Mouse (Mus musculus) NIH3T3 (cell line): ENCODE measurements around the gene 5730596B20Rik.

ENCODE experiments used
- DNase-seq: peaks from one replicate; pipeline ENCODE4 v3.0.0-alpha.2; 2012; ENCODE audit warnings: low read depth

The 5730596B20Rik gene

DNA sequence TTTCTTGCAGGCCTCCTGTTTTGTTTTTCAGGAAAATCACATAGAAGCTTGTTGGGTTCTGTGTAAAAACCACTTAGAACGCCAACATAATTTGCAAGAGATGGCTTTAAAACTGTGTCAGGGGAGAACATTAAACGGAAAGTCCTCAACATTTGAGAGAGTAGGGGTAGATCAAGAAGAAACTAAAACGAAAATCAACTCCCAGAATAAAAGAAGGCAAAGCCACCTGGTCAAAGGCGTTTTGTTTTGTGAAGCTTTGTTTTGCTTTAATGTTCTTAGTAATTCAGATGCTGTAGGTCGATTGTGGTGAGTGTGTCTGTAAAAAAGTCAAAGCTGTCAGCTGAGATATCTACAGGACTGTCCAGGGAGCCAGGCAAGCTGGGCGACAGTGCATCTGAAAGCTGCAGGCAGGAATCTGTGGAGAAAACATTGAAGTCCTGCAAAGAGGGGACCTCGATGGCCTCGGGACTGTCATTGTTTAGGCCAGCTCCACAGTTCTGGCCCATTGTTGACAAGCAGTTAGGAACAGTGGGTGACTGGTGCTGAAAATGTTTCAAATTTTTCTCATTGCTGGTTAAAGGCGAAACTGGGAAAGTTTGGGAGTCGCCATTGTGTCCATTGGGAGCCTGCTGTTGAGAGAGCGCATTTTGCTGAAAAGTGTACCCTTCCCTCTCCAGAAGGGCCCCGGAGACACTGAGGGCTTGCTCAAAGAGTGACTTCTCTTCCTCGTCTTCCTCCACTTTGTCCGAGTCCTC lies 14.5 kb upstream of the 5730596B20Rik start:
- DNase-seq = peak; percentile 58

GRCm38 (mm10) chr6:52163366-52164031 lies 13.8 kb upstream of the 5730596B20Rik start:
- DNase-seq = peak; percentile 84

DNA sequence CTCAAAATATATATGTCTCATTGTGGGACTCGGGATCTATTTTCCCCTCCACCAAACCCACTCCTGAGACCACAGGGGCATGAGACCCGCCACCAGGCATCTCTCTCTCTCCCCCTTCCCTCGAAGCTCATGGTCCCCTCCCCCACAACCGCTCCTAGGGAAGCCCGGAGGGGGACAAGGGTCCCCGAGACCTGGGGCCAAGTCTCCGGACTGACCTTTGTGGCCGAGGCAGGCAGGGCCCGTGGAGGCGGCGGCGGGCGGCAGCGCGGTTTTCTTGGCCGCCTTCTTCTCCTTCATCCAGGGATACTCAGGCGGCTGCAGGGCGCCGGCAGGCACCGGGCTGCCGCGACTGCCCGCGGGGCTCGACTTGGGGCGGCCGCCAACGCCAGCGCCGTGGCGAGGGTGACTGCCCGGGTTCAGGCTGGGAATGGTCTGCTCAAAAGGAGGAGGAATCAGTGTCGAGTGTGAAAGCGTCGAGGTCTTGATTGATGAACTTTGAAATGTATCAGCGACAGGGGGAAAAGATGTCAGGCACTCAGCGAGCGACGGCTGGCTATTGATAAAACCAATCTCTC lies 13.2 kb upstream of the 5730596B20Rik start:
- DNase-seq = peak; percentile 71

DNA sequence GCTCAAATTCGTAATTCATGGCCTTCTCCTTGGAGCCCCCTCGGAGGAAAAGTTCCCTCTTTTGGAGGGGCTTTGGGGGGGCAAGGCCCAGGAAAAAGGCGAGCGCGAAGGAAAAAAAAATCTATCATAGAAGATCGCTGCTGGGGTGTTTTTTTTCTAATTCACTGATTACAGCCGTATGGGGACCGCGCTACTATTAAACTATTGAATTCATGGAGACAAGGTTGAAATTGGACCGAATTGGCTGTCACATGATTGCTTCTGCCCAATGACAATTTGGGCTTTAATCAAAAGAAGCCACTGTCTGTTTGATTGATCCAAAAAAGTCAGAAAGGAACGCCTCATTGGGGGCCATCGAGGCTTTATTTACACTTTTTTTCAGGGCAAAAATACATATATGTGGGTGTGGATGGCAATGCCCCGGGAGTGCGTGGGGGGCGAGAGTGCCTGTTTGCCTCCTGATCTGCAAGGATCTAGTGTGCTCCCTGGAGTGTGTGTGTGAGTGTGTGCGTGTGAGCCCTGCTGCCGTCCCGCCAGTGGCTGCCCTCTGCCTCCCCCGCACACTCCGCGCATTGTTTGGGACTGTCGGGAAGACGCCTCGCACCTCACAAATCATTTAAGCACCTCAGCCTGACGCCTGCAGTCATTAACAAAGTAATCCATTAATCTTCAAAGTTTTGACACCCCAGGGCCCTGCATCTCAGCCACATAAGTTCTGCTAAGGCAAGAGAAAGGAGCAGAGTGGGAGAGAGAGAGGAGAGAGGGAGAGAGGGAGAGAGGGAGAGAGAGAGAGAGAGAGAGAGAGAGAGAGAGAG lies 12.5 kb upstream of the 5730596B20Rik start, which contains the start of gene Hoxa2:
TSS of gene Hoxa2 (minus strand) at position 206 of the 815 bp plus-strand sequence.
- peak; percentile 88 for DNase-seq

DNA sequence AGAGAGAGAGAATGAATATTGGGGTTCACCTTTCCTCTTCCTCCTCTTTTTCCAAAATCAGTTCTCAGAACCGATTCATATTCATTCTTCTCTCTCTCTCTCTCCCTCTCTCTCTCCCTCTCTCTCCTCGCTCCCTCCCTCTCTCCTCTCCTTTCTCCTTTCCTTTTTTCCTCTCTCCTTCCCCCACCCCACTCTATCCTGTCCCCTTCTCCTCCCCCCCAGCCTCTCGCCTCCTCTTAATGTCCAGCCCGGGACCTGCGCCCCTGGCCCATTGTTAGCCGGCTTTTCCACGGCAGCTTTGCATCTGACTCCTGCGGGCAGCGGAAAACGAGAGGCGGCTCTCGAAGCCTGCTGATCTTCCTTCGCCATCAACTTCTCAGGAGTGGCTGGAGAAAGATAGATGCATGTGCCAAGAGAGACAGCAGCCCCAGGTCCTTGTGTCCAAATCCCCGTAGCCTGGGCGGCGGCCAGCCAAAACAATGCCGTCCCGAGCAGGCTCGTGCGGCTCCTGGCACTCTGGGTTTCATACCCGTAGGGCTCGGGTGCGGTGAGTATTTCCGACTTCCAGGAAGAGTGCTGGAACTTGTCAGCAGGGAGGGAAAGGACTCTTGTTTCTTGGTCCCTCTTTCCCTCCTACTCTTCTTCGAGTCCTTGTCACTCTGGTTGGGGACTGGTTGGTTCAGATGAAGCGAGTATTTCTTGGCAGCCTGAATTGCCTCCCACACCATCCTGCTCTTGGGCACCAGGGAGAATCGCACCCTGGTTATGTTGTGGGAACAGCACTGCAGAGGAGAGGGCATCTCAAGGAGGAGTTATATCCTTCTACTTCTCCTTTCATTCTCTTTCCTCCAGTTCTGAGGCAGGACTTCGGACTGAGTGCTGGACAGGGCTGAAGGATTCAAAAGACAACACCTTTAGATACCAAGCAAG lies 11.6 kb upstream of the 5730596B20Rik start:
- peak; percentile 83 for DNase-seq

DNA sequence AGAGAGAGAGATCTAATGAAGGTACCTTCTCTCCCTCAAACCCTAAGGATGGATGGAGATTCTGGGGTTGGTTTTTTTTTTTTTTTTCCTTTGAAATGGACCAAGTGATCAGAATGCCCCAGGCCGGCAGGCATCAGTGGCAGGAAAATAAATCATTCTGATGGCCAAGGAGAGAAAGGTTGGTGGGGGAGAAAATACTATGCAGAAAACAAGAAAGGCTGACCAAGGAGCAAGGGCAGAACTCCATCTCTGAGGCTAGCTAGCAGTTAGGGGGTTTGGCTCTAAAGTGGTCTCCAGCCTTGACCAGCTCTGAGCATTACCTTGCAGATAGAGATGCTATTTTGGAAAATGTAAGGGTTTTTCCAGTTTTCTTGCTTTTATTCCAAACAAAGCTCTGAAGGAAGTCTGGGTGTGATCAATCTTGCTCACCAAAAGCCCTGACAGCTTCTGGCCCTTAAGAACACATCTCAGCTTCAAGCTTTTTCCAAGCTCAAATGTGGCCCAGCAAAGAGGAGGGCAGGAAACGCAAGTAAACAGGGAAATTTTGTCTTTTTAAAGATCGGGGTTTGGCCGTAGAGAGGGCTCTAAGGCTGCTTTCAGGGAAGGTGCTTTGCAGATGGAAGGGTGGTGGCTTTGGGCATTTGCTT lies 10.7 kb upstream of the 5730596B20Rik start:
- DNase-seq = peak; percentile 71

- peak; percentile 58 for DNase-seq
Observed at GRCm38 (mm10) chr6:52167176-52167575, 10.1 kb upstream of the 5730596B20Rik start.

DNA sequence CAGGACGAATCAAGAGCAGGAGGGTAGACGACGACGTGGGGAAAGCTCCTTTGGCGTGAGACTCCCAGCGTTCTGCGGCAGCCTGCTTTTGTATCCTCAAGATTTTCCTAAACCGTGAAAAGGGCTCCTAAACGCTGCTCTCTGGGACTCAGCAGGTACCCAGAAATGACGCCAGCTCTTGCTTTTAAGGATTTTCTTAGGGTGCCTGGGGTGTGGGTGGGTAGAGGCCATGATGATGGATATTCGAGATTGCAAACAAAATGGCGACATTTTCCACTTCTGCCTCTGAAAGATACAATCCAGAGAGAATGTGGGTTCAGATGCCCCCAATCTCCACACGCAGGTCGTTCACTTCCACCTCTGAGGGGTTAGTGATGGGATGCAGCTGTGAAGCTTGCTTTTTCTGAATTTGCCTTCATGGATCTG lies 9.5 kb upstream of the 5730596B20Rik start:
- DNase-seq = peak; percentile 69

DNA sequence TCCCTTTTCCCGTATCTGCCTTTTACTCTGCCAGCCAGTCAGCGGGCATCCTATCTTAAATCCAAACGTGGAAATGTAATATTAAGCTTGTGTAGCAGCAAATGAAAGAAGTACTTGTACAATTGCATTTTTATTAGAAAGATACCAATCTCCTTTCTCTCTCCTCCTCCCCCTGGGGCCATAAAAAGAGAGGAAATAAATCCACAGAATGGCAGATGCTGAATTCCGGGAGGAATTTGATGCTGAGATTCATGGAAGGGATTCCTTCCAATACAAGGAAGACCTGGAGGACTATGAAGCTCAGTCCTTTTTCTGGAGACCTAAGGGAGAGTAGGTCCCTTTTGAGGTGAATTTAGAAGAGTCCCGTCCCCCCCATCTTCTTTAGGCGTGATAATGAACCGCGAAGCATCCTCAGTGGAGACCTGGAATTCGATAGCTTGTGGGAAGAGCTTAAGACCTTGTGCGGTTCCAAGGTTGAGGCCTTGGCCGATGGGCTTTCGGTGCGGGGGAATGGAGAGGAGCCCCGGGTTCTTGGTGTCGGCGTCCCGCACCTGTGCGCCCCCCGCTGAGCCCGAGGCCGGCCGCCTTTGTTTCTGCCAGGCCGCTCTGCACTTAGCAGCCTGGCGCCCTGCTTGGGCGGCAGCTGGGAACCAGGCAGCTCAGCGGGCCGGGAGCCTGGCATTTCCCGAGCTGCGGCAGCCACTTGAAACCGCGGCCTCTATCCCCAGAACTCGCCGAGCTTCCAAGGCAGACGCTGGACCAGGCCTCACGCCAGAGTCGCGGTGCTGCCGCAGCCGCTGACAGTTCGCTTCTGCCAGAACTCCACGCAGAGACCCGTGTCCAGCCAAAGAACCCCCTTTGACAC lies 8.9 kb upstream of the 5730596B20Rik start:
- peak; percentile 77 for DNase-seq

- DNase-seq = peak; percentile 52
Observed at GRCm38 (mm10) chr6:52169499-52170165, 7.7 kb upstream of the 5730596B20Rik start.

GRCm38 (mm10) chr6:52170166-52170897 lies 7.0 kb upstream of the 5730596B20Rik start:
- DNase-seq = peak; percentile 61

DNA sequence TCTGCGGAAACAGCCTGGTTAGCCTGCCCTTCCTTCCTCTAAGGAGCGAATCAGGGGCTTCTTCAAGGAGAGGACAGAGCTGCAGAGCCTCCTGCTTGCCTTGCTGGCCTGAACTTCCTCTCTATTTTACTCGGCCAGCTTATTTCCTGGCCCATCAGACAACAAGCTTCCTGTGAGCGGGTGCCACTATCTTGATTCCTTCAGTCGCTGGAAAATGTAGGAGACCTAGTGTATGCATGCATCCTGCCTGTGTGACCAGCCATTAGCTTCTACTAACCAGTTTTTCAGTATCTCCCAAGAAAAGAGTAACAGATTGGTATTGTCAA lies 6.4 kb upstream of the 5730596B20Rik start:
- DNase-seq = no peak

- DNase-seq = peak; percentile 94
Observed at GRCm38 (mm10) chr6:52171331-52171730, 6.0 kb upstream of the 5730596B20Rik start.

DNA sequence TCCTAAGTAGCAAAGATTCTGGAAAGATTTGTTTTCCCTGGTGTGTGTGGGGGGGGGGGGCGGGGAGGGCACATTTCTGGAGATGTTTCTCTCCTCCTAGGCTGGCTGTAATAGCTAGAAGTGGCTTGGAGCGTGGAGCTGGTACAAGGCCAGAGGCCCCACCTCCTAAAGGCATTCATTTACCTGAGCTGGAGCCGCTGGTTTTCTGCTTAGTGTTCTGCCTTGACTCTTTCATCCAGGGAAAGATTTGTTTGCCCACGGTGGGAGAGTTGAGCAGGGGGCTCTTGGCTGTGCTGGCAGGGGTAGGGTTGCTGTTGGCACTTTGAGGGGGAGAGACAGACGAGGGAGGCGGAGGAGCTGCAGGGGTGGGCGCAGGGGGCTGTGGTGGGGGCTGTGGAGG lies 5.4 kb upstream of the 5730596B20Rik start:
- DNase-seq = no peak

DNA sequence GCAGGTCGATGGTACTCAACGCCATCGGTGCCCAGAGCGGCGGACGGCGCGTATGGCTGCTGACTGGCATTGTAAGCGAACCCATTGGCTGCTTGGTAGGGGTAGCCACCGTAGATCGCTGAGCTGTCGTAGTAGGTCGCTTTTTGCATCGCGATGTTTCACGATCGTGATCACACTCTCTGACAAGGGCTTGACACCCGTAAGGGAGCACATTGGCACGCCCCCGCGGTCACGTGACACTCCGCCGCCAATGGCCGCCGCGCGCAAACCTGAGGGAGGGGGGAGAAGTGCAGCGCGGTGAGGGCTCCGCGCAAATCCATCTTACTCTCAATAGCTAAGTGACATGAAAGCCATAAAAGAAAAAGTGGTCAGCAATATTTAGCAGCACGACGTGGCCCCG lies 4.8 kb upstream of the 5730596B20Rik start:
- DNase-seq = peak; percentile 95

DNA sequence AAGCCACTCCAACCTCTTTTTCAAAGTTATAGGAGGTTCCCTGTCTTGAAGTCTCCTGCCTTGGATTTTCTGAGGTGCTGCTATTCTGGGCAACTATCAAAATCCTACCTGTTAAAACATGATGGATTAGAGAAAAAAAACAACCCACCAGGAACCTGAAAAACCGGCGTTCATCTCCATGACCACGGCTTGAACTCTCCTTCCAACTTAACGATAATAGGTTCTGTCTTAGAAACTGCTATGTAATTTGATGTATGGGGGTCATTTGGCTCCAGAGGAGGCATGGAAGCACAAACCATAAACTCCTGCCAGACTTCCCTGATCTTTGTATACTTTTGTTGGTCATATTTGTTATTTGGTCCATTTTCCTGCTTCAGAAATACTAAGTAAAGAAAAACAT lies 3.6 kb upstream of the 5730596B20Rik start:
- no peak for DNase-seq

GRCm38 (mm10) chr6:52174968-52175751 lies 2.1 kb upstream of the 5730596B20Rik start:
- DNase-seq = peak; percentile 76

DNA sequence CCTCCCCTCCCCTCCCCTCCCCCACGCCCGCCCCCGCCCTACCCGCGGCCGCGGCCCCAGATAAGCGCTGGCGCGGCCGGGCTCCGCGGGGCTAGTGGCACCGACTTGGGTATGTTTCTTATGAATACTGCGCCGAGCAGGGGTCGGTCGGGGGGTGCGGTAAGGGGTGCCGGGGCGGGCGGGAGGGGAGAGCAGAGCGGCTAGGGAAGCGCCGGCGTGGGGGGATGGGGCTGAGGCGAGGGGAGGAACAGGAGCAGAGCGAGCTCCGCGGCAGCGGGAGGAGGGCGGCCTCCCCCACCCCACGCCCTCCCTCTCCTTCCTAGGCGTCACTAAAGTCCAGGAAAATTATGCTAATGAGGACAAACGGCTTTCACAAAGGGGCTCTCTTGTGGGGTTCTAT lies 1.4 kb upstream of the 5730596B20Rik start:
- DNase-seq = peak; percentile 72
